Mouse (Mus musculus): Measurements from ENCODE around the gene Nfasc. TPM values are rescaled to one million over a fixed set of nuclear protein-coding genes. Genes with fewer than 3 reads are reported as not detected.

Nfasc gene
- total RNA-seq, 2 experiments from 2014 or later, result 3.4 to 5.2 TPM

Other genes with a start within 250 kb of the Nfasc start
- gene Tmem81, start 235.6 kb downstream of the Nfasc start, total RNA-seq (2021), result 1 to 10 TPM; 3.3 to 4.0 TPM
- gene Cntn2, start 198.5 kb downstream of the Nfasc start, total RNA-seq (2021), result not detected
- gene Lrrn2, start 138.5 kb upstream of the Nfasc start, total RNA-seq (2021), result 1 to 10 TPM; 5.0 to 9.6 TPM